Mouse (Mus musculus) E14TG2a.4 (cell line): ENCODE results near the gene Eps15.

Source experiments
- H3K27me3 ChIP-seq: 2 replicates; pipeline ENCODE4 v1.6.1; 2014; ENCODE audit warnings: low read length, control low read depth; ENCODE audit not compliant: insufficient read depth
- H3K36me3 ChIP-seq: 2 replicates; pipeline ENCODE4 v1.6.1; 2014; ENCODE audit warnings: low read length, control low read depth; ENCODE audit not compliant: insufficient read depth
- H3K4me1 ChIP-seq: replicated peaks from 2 replicates; pipeline ENCODE4 v1.6.1; 2014; ENCODE audit warnings: low read depth, low read length, control low read depth
- H3K4me3 ChIP-seq: replicated peaks from 2 replicates; pipeline ENCODE4 v1.5.1; 2014; ENCODE audit warnings: mild to moderate bottlenecking, low read length
- H3K9me3 ChIP-seq: 2 replicates; pipeline ENCODE4 v1.6.1; 2014; ENCODE audit warnings: low read length, control low read depth
- CTCF ChIP-seq: conservative IDR thresholded peaks from 2 replicates; pipeline ENCODE4 v1.5.1; 2014; ENCODE audit warnings: low read length
- NANOG ChIP-seq: IDR thresholded peaks from 2 replicates; pipeline ENCODE4 v1.6.1; 2014; ENCODE audit warnings: borderline replicate concordance, low read length, mixed read lengths
- POU5F1 ChIP-seq: IDR thresholded peaks from 2 replicates; pipeline ENCODE4 v1.6.1; 2014; ENCODE audit warnings: low read length, borderline replicate concordance

Eps15 gene

DNA sequence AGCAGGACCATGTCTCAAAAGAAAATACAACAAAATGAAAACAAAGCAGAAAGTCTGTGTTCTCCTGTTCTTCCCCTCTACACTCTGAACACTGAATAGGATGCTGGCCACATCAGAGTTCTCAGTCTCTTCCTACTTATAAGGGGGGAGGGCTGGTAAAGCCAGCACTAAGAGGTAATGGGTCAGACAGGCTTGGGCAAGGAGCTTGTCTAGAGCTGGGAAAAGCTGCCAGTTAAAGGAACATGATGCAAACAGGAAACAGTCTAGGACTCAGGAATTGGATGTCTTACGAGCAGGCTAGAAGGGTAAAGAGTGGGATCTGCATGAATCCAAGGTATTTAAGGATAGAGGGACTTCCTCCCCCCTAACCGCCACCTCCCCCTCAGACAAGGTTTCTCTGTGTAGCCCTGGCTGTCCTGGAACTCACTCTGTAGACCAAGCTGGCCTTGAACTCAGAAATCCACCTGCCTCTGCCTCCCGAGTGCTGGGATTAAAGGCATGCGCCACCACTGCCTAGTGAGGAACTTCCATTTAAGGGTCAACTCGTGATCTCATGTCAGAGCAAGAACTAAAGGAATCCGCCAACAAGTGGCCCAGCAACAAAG lies 35.0 kb upstream of the Eps15 start:
- Histone ChIP-seq H3K4me1 (peaks cover 16% of the 10 kb centered on the region), H3K27me3 (no peaks in the 10 kb centered on the region), H3K9me3 (no peaks in the 10 kb centered on the region), H3K4me3 (no peak overlapping the region), H3K36me3 (no peaks in the 10 kb centered on the region)
- no peak for TF ChIP-seq NANOG
- TF ChIP-seq CTCF, result no peak
- TF ChIP-seq POU5F1, result no peak

DNA sequence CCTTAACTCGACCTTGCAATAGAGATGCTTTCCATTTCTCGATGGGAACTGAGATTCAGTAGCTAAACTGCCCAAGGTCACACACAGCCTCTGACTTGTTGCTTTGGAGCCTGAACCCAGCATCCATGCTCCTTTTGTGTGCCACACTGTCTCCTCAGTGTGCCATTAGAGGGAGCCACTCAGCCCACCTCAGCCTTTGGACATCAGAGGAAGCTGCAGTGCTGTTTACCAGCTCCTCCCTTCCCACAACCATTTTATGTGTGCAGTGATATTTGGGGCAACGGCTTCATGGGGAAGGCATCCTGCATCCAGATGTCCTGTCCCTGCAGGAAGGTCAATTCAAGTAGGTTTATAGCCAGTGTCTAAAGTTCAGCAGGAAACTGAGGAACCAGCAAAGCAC lies 28.5 kb upstream of the Eps15 start:
- TF ChIP-seq CTCF (peak; percentile 48), NANOG (no peak)
- Histone ChIP-seq H3K9me3 (no peaks in the 10 kb centered on the region), H3K4me1 (peaks cover 7% of the 10 kb centered on the region), H3K36me3 (no peaks in the 10 kb centered on the region), H3K27me3 (no peaks in the 10 kb centered on the region), H3K4me3 (no peak overlapping the region)

DNA sequence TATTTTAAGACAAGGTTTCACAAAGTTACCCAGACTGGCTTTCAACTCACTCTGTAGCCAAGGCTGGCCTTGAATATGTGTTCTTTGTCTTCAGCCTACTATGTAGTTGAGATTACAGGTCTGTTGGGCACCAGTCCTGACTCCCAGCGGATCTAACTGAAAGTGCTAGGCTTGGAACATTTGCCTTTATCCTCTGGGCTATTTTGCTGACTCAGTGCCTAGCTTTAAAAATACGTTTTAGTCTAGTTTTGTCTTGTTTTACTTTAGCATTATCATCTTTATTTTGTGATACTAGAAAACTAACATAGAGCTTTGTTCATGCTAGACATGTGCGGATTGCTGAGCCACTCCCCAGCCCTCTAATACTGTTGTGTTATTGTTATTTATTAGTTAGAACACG lies 27.9 kb upstream of the Eps15 start:
- no peaks in the 10 kb centered on the region for H3K36me3 ChIP-seq
- TF ChIP-seq CTCF (no peak), NANOG (no peak), POU5F1 (no peak)
- peaks cover 7% of the 10 kb centered on the region for H3K4me1 ChIP-seq

DNA sequence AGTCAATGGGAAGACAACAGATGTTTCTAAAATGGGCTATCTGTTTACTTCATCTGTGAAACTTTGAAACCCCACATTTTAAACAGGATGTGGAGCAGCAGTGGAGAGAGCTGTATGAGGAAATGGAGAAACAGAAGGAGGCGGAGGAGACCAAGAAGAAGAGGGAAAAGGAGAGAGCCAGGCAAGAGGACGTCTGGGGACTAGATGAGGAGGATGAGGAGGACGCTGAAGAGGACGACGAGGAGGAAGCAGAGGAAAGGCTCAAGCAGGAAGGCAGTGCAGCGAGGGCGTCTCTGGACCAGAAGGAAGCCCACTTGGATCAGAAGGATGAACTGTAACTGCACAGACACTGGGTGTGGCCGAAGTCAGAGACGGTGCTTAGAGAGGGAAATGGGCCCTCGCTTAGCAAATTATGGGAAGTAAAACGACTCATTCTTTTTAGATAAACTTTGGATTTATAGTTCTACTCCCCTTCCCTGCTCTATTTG lies 26.4 kb upstream of the Eps15 start:
- no peaks in the 10 kb centered on the region for H3K9me3 ChIP-seq
- no peak overlapping the region for H3K4me3 ChIP-seq
- no peaks in the 10 kb centered on the region for H3K27me3 ChIP-seq
- H3K36me3 ChIP-seq, result no peaks in the 10 kb centered on the region
- H3K4me1 ChIP-seq, result peaks cover 7% of the 10 kb centered on the region
- no peak for TF ChIP-seq NANOG
- TF ChIP-seq POU5F1, result no peak
- no peak for TF ChIP-seq CTCF

More for the DNA sequence above, 27.9 kb upstream of the Eps15 start:
- H3K4me3 ChIP-seq, result no peak overlapping the region
- H3K9me3 ChIP-seq, result no peaks in the 10 kb centered on the region
- no peaks in the 10 kb centered on the region for H3K27me3 ChIP-seq

DNA sequence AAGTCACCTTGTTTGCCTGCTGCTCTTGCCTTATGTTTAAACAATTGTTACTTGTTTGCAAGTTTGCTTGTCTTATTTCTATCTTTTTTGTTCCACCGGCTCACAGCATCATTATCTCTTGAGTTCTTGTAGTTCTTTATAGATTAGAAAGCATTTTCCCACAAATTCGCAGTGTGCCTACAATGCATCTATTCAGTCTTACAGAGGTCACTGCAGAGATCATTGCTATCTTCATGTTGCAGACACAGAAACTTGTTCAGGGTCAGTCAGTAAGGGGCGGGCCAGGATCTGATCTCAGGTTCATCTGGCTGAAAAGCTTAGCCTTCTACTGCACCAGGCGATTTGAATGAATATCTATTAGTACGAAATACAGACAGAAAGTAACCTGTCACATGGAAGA lies 25.6 kb upstream of the Eps15 start:
- H3K27me3 ChIP-seq, result no peaks in the 10 kb centered on the region
- TF ChIP-seq NANOG (no peak), POU5F1 (no peak), CTCF (no peak)
- H3K4me1 ChIP-seq, result peaks cover 7% of the 10 kb centered on the region
- no peak overlapping the region for H3K4me3 ChIP-seq
- H3K9me3 ChIP-seq, result no peaks in the 10 kb centered on the region
- H3K36me3 ChIP-seq, result no peaks in the 10 kb centered on the region

DNA sequence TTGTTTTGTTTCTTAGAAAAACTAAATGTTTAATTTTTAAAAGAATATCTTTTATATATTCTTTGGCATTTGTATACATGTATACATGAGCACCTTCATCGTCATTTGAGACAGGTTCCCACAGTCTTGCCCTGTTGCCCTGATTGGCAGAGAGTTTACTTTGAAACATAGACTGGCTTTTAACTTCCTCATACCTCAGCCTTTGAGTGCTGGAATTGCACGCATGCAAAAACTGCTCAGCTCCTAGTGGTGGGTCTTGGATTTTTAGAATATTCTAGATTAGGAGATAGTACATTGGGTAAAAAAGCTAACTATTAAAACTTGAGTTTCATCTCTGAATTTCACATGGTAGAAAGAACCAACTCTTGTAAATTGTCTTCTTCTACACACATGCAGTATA lies 24.7 kb upstream of the Eps15 start:
- no peaks in the 10 kb centered on the region for H3K27me3 ChIP-seq
- H3K4me3 ChIP-seq, result no peak overlapping the region
- TF ChIP-seq NANOG (no peak), CTCF (no peak), POU5F1 (no peak)
- no peaks in the 10 kb centered on the region for H3K9me3 ChIP-seq
- peaks cover 7% of the 10 kb centered on the region for H3K4me1 ChIP-seq
- no peaks in the 10 kb centered on the region for H3K36me3 ChIP-seq

DNA sequence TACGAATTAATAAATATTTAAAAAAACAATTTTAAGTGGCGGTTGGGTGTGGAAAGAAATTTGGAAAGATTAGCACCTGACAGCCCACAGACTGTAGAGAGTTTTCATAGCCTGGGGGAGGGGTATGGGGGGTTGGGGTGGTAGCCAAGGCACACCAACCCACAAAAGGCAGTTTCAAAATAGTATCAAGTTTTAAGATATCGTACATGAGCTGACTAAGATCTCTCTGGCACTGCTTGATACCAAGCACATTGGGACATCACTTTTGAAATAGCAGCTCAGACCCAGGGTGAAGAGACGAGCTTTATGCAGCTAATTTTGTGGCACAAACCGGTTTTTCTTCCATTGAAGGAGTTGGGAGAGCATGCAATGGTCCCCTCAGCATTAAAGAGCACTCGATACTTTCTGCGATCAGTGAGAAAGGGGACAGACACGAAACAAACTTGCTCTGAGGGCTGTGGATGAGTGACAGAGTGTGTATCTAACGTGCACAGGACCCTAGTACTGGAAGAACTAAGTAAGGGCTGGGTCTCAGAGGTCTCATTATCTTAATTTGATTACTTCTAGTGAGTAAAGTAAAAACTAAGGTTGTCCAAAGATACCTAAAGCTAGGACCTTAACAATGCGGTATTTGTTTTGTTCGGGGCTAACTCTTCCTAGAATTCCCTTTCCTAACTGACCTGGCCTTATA lies 24.2 kb upstream of the Eps15 start:
- Histone ChIP-seq H3K4me3 (no peak overlapping the region), H3K4me1 (peaks cover 7% of the 10 kb centered on the region), H3K9me3 (no peaks in the 10 kb centered on the region), H3K36me3 (no peaks in the 10 kb centered on the region), H3K27me3 (no peaks in the 10 kb centered on the region)
- TF ChIP-seq NANOG, result no peak
- TF ChIP-seq POU5F1, result no peak
- no peak for TF ChIP-seq CTCF

DNA sequence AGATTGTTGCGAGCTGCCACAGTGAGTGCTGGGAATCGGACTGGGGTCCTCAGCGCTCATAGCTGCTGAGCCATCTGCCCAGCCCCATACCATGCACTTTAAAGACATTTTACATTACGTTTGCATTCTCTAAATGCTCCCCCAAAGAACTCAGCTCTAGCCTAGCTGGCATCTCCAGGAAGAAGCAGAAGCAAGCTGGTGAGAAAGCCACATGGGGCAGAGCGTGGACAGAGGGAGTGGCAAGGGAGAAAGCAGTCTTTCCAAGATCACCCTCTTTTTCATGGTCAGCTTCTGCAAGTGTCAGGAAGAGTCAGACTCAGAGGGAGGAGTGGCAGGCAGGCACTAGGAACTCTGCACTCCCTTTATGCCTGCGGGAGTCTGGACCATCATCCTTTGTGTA lies 23.3 kb upstream of the Eps15 start:
- H3K4me3 ChIP-seq, result no peak overlapping the region
- H3K4me1 ChIP-seq, result peaks cover 5% of the 10 kb centered on the region
- no peaks in the 10 kb centered on the region for H3K27me3 ChIP-seq
- TF ChIP-seq NANOG (no peak), CTCF (no peak), POU5F1 (no peak)
- no peaks in the 10 kb centered on the region for H3K36me3 ChIP-seq
- no peaks in the 10 kb centered on the region for H3K9me3 ChIP-seq
